Mouse (Mus musculus) granulocyte monocyte progenitor cell, adult 5-6 weeks (primary cell): ENCODE results near the gene Slc44a4. TPM values are rescaled to one million over a fixed set of nuclear protein-coding genes. Genes with fewer than 3 reads are reported as not detected.
"Not testable (repeated sequence)": the region's sequence is repeated elsewhere in the genome, so short reads cannot be mapped to it uniquely, and the experiment has no call there.

Experiments used
- ATAC-seq: replicated peaks from 2 replicates; pipeline ENCODE4 v1.8.0; 2016; ENCODE audit warnings: mild to moderate bottlenecking, moderate TSS enrichment, inconsistent platforms; ENCODE audit not compliant: poor library complexity, severe bottlenecking
- total RNA-seq, 2 experiments: library from RNA; stranded (forward) in 1 of 2; stranded (reverse) in 1 of 2; fragments of 200-712, 200-1000 nt in 1 of 2; fragments of >200 nt in 1 of 2; fragmentation: Nextera tagmentation in 1 of 2; gene quantifications; 2 replicates each; pipeline ENCODE4 v1.2.3; 2014 to 2017

The Slc44a4 gene
- total RNA-seq, 2 experiments from 2014 or later: 0.41 to 1.8 TPM

GRCm38 (mm10) chr17:34898160-34898586 is 16.1 kb upstream of the Slc44a4 start, which contains the start of the genes C2 and Ehmt2:
Gene C2 (minus strand): TSS chr17:34898265.
Gene Ehmt2 (plus strand): TSS chr17:34898469.
- ATAC-seq: peak; percentile 16; the same call in 1 of the 2 replicates

DNA sequence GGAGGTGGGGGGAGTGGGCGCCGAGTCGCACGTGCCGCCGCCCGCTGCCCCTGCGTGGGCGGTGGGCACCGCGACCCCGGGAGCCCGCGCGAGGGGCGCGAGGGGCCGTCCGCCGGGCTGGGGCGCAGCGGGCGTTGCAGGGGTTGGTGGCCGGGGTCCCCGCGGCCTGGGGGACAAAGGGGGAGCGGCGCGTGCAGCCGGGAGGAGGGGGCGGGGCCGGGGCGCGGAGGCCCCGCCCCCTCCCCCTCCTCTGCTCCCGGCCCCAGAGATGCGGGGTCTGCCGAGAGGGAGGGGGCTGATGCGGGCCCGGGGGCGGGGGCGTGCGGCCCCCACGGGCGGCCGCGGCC is 15.6 kb upstream of the Slc44a4 start:
- no peak for ATAC-seq

DNA sequence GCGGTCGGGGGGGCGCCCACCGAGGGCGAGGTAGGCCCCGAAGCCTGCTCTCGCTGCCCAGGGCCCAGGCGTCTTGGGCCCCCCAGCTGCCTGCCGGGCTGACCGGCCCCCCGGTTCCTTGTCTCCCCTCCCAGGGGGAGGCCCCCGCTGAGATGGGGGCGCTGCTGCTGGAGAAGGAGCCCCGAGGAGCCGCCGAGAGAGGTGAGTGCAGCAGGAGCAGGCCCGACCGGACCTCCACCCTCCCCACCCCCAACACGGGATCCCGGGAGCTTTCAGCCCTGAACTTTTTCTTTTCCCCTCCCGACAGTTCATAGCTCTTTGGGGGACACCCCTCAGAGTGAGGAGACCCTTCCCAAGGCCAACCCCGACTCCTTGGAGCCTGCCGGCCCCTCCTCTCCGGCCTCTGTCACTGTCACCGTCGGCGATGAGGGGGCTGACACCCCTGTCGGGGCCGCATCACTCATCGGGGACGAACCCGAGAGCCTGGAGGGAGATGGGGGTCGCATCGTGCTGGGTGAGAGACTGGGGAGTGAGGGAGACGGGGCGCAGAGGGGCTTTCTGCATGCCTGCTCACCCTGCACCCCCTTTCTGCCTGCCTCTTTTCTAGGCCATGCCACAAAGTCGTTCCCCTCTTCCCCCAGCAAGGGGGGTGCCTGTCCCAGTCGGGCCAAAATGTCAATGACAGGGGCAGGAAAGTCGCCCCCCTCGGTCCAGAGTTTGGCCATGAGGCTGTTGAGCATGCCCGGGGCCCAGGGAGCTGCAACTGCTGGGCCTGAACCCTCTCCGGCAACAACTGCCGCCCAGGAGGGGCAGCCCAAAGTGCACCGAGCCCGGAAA is 15.0 kb upstream of the Slc44a4 start:
- 0 out of 2 replicates have a peak, but pooled peaks have one; percentile 13 for ATAC-seq

DNA sequence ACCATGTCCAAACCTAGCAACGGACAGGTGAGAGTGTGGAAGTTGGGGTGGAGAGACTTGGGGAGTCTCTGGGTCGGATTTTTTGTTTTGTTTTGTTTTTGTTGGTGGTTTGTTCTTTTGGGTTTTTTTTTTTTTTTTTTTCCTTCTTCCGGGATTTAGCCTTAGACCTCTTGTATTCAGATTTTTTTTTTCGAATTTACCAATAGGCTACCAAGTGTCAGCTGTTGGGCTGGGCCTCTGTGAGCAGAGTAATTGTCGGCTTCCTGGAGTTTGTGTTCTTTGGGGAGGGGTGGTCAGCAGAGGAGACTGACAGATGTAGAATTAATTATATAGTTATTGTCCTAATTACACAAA is 14.4 kb upstream of the Slc44a4 start:
- no peak for ATAC-seq

DNA sequence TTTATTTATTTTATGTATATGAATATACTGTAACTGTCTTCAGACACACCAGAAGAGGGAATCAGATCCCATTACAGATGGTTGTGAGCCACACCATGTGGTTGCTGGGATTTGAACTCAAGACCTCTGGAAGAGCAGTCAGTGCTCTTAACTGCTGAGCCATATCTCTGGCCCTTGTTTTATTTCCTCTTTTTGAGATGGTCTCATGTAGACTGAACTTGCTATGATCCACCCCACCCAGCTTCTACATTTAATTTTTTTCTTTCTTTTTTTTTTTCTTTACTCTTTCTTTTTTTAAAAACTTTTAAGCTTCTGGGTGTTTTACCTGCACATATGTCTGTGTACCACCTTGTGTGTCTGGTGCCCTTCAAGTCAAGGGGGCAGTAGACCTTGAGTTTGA is 13.4 kb upstream of the Slc44a4 start:
- ATAC-seq: not testable (repeated sequence)

DNA sequence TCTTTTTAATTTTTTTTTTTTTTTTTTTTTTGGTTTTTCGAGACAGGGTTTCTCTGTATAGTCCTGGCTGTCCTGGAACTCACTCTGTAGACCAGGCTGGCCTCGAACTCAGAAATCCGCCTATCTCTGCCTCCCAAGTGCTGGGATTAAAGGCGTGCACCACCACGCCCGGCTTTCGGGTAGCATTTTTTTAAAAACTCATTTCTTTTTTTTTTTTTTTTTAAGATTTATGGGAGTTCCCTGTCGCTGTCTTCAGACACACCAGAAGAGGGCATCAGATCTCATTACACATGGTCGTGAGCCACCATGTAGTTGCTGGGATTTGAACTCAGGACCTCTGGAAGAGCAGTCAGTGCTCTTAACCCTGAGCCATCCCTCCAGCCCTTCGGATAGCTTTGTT is 12.3 kb upstream of the Slc44a4 start:
- ATAC-seq: not testable (repeated sequence)

GRCm38 (mm10) chr17:34902895-34903294 is 11.4 kb upstream of the Slc44a4 start:
- ATAC-seq: no peak

GRCm38 (mm10) chr17:34910982-34911381 is 3.3 kb upstream of the Slc44a4 start:
- no peak for ATAC-seq

GRCm38 (mm10) chr17:34911945-34912351 is 2.3 kb upstream of the Slc44a4 start:
- ATAC-seq: peak; percentile 54

- peak; percentile 20; the same call in 1 of the 2 replicates for ATAC-seq
Measured at GRCm38 (mm10) chr17:34915410-34915831, 1.2 kb downstream of the Slc44a4 start.

DNA sequence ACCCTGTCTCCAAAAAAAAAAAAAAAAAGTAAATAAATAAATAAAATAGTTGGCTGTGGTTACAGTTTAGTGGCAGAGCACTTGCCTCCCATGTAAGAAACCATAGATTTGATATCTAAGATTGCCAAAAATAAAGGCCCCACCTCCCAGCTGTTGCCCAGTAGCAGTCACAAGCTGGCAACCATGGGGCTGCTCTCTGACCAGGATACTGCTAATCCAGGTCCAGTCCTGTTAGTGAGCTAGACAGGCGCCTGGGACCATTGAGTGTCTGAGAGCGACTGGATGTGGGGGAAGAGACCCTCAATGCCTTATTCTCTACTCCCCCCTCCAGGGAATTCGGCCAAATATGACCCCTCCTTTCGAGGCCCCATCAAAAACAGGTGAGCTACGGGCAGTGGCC is 2.0 kb downstream of the Slc44a4 start:
- no peak for ATAC-seq

DNA sequence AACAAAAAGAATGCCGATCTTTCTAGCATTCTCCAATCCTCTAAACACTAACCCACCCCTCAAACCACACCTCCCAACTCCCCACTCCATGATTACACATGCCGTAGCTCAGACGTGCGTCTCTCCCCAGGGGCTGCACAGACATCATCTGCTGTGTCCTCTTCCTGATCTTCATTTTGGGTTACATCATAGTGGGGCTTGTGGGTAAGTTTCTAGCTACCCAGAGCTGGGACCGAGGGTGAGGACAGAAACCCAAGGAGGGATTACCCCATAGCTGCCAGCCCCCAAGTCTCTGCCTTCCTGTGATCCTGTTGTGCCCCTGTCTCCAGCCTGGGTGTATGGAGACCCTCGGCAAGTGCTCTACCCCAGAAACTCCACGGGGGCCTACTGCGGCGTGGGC is 2.9 kb downstream of the Slc44a4 start:
- ATAC-seq: peak; percentile 78

- no peak; the same call in 1 of the 2 replicates for ATAC-seq
Measured at GRCm38 (mm10) chr17:34922939-34923338, 8.7 kb downstream of the Slc44a4 start.

DNA sequence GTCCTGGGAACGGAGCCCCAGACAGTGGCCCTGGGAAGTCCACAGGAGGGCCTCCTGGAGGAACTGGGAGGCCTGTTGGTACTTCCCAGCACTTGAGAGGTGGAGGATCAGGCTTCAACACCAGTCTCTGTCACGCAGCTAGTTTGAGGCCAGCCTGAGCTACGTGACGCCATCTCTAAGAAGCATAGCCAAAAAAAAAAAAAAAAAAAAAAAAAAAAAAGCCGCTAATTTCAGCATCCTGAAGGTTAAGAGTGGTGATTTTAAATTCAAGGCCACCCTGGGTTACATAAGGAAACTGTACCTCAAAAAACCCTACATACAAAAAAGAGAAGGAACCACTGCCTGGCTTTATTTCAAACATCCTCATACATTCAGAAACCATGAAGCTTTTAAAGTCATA is 10.0 kb downstream of the Slc44a4 start:
- peak; percentile 6; the same call in 1 of the 2 replicates for ATAC-seq

DNA sequence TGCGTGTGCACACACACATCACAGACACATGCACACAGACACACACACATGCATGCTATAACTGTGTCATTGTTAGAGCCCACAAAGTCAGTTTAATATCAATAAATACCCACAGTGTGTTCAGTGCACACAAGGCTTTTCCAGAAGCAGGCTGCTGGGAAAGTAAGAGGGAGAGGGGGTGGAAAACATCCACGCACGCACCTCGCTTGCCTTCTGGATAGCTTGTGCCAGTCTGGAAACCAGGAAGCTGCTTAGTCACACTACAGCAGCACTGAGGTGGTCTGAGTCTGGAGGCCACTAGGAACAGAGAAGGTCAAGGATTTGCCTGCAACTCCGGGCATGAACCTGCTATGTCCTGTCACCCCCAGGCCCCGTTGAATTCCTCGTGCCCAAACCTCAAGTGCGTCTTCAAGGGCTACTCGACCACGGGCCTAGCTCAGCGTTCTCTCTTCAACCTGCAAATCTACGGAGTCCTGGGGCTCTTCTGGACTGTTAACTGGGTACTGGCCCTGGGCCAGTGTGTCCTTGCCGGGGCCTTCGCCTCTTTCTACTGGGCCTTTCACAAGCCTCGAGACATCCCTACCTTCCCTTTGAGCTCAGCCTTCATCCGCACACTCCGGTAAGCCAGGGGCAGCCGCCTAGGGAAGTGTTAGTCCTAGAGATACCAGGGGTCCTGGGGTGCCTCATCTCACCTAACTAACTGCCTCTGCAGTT is 13.2 kb downstream of the Slc44a4 start:
- no peak for ATAC-seq

DNA sequence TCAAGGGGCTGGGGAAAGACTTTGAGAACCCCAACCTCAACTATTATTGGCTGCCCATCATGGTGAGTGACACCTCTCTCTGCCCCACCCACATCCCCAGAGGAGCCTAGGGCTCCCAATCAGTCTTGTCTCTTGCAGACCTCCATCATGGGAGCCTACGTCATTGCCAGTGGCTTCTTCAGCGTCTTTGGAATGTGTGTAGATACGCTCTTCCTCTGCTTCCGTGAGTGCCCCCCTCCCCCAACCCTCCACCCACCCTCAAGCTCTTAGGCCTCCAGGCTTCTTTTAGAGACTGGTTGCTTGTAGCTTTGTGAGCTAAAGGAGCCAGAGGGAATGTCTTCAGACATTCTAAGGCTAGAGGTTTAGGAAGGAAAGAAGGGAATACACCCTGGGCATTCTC is 14.6 kb downstream of the Slc44a4 start:
- ATAC-seq: no peak

GRCm38 (mm10) chr17:34931061-34931734 is 16.9 kb downstream of the Slc44a4 start, which contains the start of gene Neu1:
Gene Neu1 (plus strand): TSS chr17:34931253.
- peak; percentile 91 for ATAC-seq

GRCm38 (mm10) chr17:34931735-34932098 is 17.5 kb downstream of the Slc44a4 start:
- ATAC-seq: no peak

DNA sequence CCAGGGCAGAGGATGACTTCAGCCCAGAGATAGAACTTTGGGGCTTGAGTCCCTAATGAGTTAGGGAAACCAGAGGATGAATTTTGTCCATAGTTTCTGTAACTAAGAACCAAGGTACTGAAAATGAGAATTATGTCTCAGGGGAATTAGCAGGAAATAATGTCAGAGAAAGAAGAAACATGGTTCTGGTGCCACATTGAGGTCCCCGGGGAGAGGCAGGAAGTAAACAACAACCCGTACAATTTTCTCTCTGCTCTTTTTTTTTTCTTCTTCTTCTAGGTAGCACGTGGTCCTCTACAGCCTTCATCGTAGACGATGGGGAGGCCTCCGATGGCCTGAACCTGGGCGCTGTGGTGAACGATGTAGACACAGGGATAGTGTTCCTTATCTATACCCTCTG is 18.0 kb downstream of the Slc44a4 start:
- ATAC-seq: no peak

- no peak for ATAC-seq
Measured at GRCm38 (mm10) chr17:34934031-34934430, 19.8 kb downstream of the Slc44a4 start.

GRCm38 (mm10) chr17:34934830-34935229 is 20.6 kb downstream of the Slc44a4 start:
- peak; percentile 15; the same call in 1 of the 2 replicates for ATAC-seq
